Mouse (Mus musculus) neural tube, embryonic 13.5 days (tissue): ENCODE measurements around the gene Atxn10. TPM values are rescaled to one million over a fixed set of nuclear protein-coding genes. Genes with fewer than 3 reads are reported as not detected.
A peak's percentile ranks its signal among the peaks of the same experiment; 100 is the strongest.

ENCODE experiments used
- ATAC-seq: fragments of 200-750 bp; cut with Nextera tagmentation; 2 replicates; pipeline ENCODE4 v1.8.0; 2017; ENCODE audit warnings: low read depth, mild to moderate bottlenecking, moderate TSS enrichment, moderate library complexity
- H3K27ac ChIP-seq: fragments of 300-500 bp; sonication (generic); replicated peaks from 2 replicates; pipeline ENCODE4 v1.5.1; 2015; ENCODE audit warnings: moderate library complexity, mild to moderate bottlenecking, inconsistent platforms
- H3K27me3 ChIP-seq: fragments of 300-500 bp; sonication (generic); 2 replicates; pipeline ENCODE4 v1.6.1; 2015; ENCODE audit warnings: mild to moderate bottlenecking, inconsistent platforms
- H3K36me3 ChIP-seq: fragments of 300-500 bp; sonication (generic); 2 replicates; pipeline ENCODE4 v1.6.1; 2015; ENCODE audit warnings: mild to moderate bottlenecking, inconsistent platforms
- H3K4me1 ChIP-seq: fragments of 300-500 bp; sonication (generic); replicated peaks from 2 replicates; pipeline ENCODE4 v1.6.1; 2015; ENCODE audit warnings: inconsistent platforms
- H3K4me2 ChIP-seq: fragments of 300-500 bp; sonication (generic); 2 replicates; pipeline ENCODE4 v1.6.1; 2015; ENCODE audit warnings: inconsistent platforms, mild to moderate bottlenecking, moderate library complexity
- H3K4me3 ChIP-seq: fragments of 300-500 bp; sonication (generic); 2 replicates; pipeline ENCODE4 v1.5.1; 2015; ENCODE audit warnings: mild to moderate bottlenecking, inconsistent platforms
- H3K9ac ChIP-seq: fragments of 300-500 bp; sonication (generic); 2 replicates; pipeline ENCODE4 v1.6.1; 2015; ENCODE audit warnings: moderate library complexity, mild to moderate bottlenecking, inconsistent platforms
- H3K9me3 ChIP-seq: fragments of 300-500 bp; sonication (generic); 2 replicates; pipeline ENCODE4 v1.6.1; 2016; ENCODE audit warnings: inconsistent platforms
- WGBS: fragments of 180-500 bp; shearing (Covaris S2); methylation state at CpG from one replicate; pipeline ENCODE4 v1.1.7; 2015; 5-methylcytosine and 5-hydroxymethylcytosine counted together
- polyA plus RNA-seq: library from polyadenylated mRNA; unstranded; fragments of >200 nt; fragmentation: Nextera tagmentation; extraction: Ambion mirVana; gene quantifications from 2 replicates; pipeline ENCODE4 v1.2.1, GENCODE M21; 2015

Gene Atxn10
- polyA plus RNA-seq, 1 experiment from 2014 or later, result 496 TPM

DNA sequence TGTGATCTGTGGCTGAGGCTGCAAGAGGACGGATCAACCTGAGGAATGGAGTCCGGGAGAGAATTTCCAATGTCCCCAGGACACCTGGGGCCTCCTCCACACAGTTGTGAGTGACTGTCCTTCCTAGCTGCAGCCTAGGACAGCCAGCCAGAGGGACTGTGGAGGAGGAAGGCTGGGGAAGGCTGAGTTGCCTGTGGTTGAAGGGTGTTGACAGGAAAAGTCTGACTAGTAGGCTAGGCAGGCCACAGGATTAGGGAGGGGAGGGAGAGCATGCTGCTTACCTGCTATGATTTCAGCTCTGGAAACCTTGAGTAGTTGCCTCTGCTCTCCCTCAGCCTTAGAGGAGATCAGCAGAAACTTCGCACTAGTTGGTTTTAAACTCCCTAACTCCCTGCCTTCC is 71.3 kb downstream of the Atxn10 start:
- Histone ChIP-seq H3K4me3 (no peak overlapping the region), H3K27ac (no peak overlapping the region), H3K4me1 (peaks cover 57% of the 10 kb centered on the region), H3K4me2 (no peak overlapping the region), H3K27me3 (no peaks in the 10 kb centered on the region), H3K9me3 (no peaks in the 10 kb centered on the region), H3K9ac (no peak overlapping the region), H3K36me3 (no peaks in the 10 kb centered on the region; the same call in 1 of the 2 replicates)
- WGBS, result 89% methylated on average over 3 of the region's 3 CpGs
- ATAC-seq, result no peak

DNA sequence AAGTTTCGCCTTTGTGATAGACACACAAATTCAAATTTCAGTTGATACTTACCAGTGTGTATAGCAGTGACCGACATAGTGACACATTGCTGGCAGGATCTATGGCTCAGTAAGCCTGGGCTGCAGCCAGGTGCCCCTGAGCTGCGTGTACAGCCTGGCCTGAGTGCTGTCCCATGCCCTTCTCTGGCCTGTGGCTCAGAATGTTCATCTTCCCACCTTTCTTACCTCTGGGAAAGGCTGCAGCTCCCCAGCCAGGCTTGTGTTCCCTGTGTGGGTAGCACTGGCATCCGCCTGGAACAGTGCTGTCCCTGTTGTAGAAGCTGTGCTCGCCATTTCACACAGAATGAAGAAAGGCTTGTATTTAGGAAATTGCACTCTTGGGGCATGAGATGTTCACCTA is 72.7 kb downstream of the Atxn10 start:
- no peak for ATAC-seq
- H3K4me3 ChIP-seq, result no peak overlapping the region
- H3K9me3 ChIP-seq, result no peaks in the 10 kb centered on the region
- 75% methylated on average over 5 of the region's 5 CpGs for WGBS
- peak overlapping the region; percentile 74 for H3K27ac ChIP-seq
- H3K27me3 ChIP-seq, result no peaks in the 10 kb centered on the region
- no peaks in the 10 kb centered on the region; the same call in 1 of the 2 replicates for H3K36me3 ChIP-seq
- H3K4me1 ChIP-seq, result peaks cover 43% of the 10 kb centered on the region
- H3K4me2 ChIP-seq, result no peak overlapping the region
- H3K9ac ChIP-seq, result no peak overlapping the region

DNA sequence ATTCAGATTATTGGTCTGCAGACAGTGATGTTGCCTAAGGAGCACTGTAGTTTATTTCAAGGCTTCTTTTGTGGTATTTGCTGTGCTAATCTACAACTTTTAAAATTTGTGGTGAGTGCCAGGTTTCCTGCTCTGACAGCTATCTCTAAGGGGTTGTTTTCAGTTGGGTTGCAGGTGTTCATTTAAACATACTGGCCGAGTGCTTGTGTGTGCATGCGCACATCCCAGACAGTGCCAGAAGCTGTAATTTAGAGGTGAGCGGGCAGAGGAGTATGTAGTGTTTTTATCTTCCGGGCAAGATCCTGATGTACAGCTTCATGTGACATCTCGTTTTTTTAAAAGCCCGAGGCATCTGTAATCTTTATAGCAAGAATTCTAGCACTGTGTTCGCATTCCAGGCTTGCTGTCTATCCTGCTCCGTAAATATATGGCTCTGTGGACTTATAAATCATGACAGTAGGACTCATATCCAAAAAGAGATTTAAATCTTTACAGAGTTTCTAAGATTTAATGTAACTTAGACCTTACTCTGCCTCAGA is 73.3 kb downstream of the Atxn10 start:
- H3K36me3 ChIP-seq, result no peaks in the 10 kb centered on the region
- 0 out of 2 replicates have a peak overlapping the region, but pooled peaks have one; percentile 34 for H3K9ac ChIP-seq
- H3K4me1 ChIP-seq, result peaks cover 40% of the 10 kb centered on the region
- H3K27ac ChIP-seq, result peak overlapping the region; percentile 74
- H3K27me3 ChIP-seq, result no peaks in the 10 kb centered on the region
- no peak overlapping the region for H3K4me3 ChIP-seq
- no peaks in the 10 kb centered on the region for H3K9me3 ChIP-seq
- ATAC-seq, result 0 out of 2 replicates have a peak, but pooled peaks have one; percentile 11
- 46% methylated on average over 8 of the region's 8 CpGs for WGBS
- H3K4me2 ChIP-seq, result no peak overlapping the region

DNA sequence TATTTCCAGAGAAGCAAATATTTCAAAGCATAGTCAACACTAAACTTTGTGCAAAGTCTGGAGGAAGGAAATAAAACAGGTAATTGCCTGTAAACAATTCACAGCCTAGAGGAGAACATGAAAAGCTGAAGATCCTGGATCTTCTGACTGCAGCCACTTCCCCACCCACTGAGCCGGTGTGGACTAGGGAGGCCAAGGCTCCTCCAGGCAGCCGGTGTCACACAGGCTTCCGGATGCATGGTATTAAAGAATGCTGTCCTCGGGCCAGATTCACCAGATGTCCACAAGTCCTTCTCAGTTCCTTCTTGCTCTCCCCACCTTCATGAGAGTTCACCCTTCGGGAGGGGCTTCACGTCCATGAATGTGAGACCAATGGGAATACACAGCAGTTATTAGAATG is 73.8 kb downstream of the Atxn10 start:
- H3K36me3 ChIP-seq, result no peaks in the 10 kb centered on the region
- H3K4me3 ChIP-seq, result no peak overlapping the region
- H3K4me2 ChIP-seq, result no peak overlapping the region
- whole genome bisulfite sequencing, result 79% methylated on average over 6 of the region's 6 CpGs
- no peak for ATAC-seq
- no peak overlapping the region for H3K9ac ChIP-seq
- no peaks in the 10 kb centered on the region for H3K27me3 ChIP-seq
- no peaks in the 10 kb centered on the region for H3K9me3 ChIP-seq
- H3K27ac ChIP-seq, result no peak overlapping the region; the same call in 1 of the 2 replicates
- peaks cover 36% of the 10 kb centered on the region for H3K4me1 ChIP-seq

DNA sequence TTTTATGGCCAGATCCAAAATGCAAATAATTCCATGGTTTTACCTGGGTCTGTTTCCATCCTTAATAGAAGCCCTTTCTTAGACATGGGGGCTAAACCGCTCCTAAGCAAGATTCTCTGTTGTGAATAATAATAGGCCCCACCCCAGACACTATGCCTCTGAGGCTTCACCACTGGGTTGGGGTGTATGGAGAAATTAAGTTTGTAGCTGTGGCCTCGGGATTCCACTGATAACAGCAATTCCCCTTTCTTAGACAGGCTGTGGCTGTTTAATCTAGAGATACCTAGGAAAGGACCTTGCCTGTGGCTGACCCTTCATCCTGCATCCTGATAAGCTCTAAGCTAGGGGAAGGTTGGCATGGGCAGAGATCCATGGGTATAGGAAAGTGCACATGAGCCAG is 78.6 kb downstream of the Atxn10 start:
- H3K4me1 ChIP-seq, result peaks cover 6% of the 10 kb centered on the region
- H3K9ac ChIP-seq, result no peak overlapping the region
- 99% methylated on average over 2 of the region's 2 CpGs for WGBS
- ATAC-seq, result no peak
- no peak overlapping the region for H3K4me3 ChIP-seq
- no peaks in the 10 kb centered on the region for H3K27me3 ChIP-seq
- no peak overlapping the region for H3K27ac ChIP-seq
- no peaks in the 10 kb centered on the region for H3K9me3 ChIP-seq
- peaks cover 9% of the 10 kb centered on the region for H3K36me3 ChIP-seq
- H3K4me2 ChIP-seq, result no peak overlapping the region

DNA sequence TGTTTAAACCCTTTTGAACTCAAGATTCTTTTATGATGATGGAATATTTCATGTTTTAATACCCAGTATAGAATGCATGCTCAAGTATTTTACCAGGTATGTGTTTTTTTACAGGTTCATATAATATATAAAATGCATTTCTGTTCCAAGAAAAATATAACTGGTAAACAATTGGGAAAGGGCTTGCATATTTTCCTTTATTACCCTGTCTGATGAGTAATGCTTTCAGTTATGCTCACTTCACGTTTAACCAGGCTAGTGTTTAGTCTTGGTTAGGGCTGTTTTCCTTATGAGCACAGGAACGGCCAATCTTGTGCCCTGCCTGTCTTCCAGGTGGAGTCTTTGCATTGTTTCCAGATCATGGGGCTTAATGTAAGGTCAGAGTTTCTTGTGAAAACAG is 84.6 kb downstream of the Atxn10 start:
- Histone ChIP-seq H3K27me3 (no peaks in the 10 kb centered on the region), H3K9ac (no peak overlapping the region), H3K4me2 (no peak overlapping the region), H3K4me1 (0 out of 2 replicates have a peak, but pooled peaks cover 4% of the 10 kb centered on the region), H3K4me3 (no peak overlapping the region), H3K27ac (no peak overlapping the region), H3K36me3 (peaks cover 7% of the 10 kb centered on the region), H3K9me3 (no peaks in the 10 kb centered on the region)
- ATAC-seq, result no peak
- WGBS, result 80% methylated on average over 2 of the region's 2 CpGs

DNA sequence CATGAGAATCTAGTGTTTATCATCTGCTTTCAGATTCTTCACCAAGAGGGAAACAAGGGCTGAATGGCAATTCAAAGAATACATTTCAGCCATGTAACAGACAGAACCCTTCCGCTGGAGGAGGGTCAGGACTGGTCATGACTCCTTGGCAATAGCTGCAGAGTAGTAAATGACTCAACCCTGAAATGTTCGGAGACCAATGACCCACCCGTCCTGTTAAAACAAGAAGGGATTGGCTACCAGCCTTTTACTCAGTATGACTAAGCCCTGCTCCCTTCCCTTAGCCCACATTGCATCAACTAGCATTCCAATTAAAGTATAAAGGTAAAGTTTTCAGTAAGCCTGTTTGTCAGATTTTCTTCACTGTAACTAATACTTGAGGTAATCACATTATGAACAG is 88.2 kb downstream of the Atxn10 start:
- ATAC-seq, result no peak
- H3K9me3 ChIP-seq, result no peaks in the 10 kb centered on the region
- 77% methylated on average over 3 of the region's 3 CpGs for WGBS
- 0 out of 2 replicates have a peak, but pooled peaks cover 8% of the 10 kb centered on the region for H3K4me1 ChIP-seq
- no peaks in the 10 kb centered on the region for H3K36me3 ChIP-seq
- H3K4me3 ChIP-seq, result no peak overlapping the region
- H3K9ac ChIP-seq, result no peak overlapping the region
- H3K27ac ChIP-seq, result no peak overlapping the region; the same call in 1 of the 2 replicates
- H3K27me3 ChIP-seq, result no peaks in the 10 kb centered on the region
- no peak overlapping the region for H3K4me2 ChIP-seq

DNA sequence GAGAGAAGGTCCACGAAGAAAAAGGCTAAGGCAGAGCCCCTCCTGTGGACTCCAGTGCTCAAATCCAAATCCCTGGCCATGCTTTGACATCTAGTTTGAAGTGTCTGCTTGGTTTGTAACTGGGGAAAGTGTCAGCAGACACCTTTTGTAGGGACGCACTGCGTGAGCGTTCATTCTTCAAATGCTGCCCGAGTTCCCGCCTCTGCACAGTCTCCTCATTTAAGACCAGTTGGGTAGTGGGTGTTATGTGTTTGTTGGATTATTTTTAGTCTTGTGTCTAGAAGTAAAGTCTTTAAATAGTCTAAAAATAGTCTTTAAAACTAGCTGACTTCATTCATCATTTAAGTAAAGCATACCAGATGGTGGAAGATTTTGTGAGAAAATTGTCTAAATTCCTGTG is 92.1 kb downstream of the Atxn10 start:
- Histone ChIP-seq H3K9ac (no peak overlapping the region), H3K27me3 (no peaks in the 10 kb centered on the region), H3K36me3 (no peaks in the 10 kb centered on the region), H3K27ac (no peak overlapping the region), H3K4me1 (0 out of 2 replicates have a peak, but pooled peaks cover 8% of the 10 kb centered on the region), H3K9me3 (no peaks in the 10 kb centered on the region), H3K4me2 (no peak overlapping the region), H3K4me3 (no peak overlapping the region)
- ATAC-seq, result no peak
- whole genome bisulfite sequencing, result 85% methylated on average over 6 of the region's 6 CpGs

DNA sequence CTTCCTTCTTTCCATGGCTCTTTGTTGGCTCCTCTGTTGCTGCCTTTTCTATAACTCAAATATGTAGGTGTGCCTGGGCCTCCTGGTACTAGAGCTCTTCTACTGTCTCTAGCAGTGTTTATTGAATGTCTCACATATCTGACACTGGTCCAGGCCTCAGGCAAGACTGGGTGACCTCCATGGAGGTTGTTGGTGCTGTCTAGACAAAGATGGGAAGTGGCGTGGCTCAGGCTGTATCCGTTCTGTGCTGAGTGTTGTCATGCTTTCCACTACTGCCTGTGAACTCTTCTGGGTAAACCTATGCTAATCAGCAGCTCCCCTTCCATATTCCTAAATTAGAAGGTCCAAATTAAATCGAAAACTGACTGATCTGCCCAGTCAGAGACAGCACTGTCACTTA is 106.5 kb downstream of the Atxn10 start:
- no peak for ATAC-seq
- Histone ChIP-seq H3K9me3 (no peaks in the 10 kb centered on the region), H3K4me1 (no peaks in the 10 kb centered on the region), H3K9ac (no peak overlapping the region), H3K4me3 (no peak overlapping the region), H3K27me3 (no peaks in the 10 kb centered on the region), H3K36me3 (peaks cover 30% of the 10 kb centered on the region), H3K4me2 (no peak overlapping the region), H3K27ac (no peak overlapping the region)
- 89% methylated on average over 3 of the region's 3 CpGs for WGBS

DNA sequence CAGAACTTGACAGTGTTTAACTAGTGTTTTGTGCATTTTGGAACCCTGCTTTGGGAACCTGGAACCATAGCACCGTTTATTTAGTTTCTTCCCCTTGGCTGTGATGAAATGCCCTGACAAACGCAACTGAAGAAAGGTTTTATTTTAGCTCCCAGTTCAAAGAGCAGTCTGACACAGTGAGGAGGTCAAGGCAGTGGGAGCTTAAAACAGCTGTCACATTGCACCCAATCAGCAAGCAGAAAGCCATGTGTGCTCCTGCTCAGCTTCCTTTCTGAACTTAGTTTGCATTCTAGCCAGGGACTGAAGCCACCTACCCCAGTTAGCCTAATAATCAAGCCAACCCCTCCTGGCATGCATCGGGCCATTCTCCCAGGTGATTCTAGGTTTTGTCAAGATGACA is 110.6 kb downstream of the Atxn10 start:
- Histone ChIP-seq H3K9ac (no peak overlapping the region), H3K27me3 (no peaks in the 10 kb centered on the region), H3K4me3 (no peak overlapping the region), H3K9me3 (no peaks in the 10 kb centered on the region), H3K36me3 (peaks cover 20% of the 10 kb centered on the region), H3K27ac (no peak overlapping the region), H3K4me2 (no peak overlapping the region), H3K4me1 (no peaks in the 10 kb centered on the region)
- WGBS, result 79% methylated on average over 3 of the region's 3 CpGs
- no peak for ATAC-seq

DNA sequence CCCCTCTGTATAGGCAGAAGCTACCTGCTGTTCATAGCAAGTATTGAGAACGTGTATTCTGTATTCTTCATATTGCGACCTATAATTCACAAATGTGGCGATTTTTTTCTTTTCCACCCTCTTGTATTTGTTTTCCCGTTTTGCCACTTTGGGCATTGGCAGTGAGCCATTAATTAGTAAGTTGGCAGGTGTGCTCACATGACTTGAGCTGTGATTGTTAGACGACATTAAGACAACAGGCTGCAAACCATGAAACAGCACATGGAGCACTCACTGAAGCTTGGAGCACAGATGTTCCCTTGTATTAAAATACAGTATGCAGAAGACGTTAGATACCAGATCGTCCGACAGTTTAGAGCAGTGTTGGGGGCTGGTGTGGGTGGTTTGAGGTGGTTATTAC is 120.8 kb downstream of the Atxn10 start:
- H3K27me3 ChIP-seq, result no peaks in the 10 kb centered on the region
- no peak overlapping the region for H3K4me2 ChIP-seq
- WGBS, result 39% methylated on average over 8 of the region's 8 CpGs
- H3K9ac ChIP-seq, result no peak overlapping the region
- peaks cover 10% of the 10 kb centered on the region; the same call in 1 of the 2 replicates for H3K36me3 ChIP-seq
- peak; percentile 38; the same call in 1 of the 2 replicates for ATAC-seq
- H3K9me3 ChIP-seq, result no peaks in the 10 kb centered on the region
- H3K4me3 ChIP-seq, result no peak overlapping the region
- H3K27ac ChIP-seq, result peak overlapping the region; percentile 89
- H3K4me1 ChIP-seq, result peaks cover 74% of the 10 kb centered on the region

DNA sequence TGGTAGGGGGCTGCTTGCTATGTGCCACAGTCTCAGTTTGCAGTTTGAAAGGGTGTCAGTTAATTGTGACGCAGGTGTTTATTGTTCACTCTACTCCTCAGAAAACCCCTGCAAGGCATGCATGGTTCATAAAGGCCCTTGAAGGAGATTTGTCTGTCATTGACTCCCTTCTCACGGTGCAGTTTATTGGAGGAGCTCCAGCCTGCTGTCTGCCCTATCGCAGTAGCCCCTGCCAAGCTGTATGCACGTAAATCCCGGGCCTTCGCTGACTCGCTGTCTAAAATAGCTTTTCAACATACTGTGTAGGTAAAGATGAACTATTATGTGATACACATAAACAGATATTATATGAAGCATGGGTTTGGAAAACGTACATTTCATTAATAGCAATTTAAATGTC is 121.8 kb downstream of the Atxn10 start:
- no peaks in the 10 kb centered on the region for H3K27me3 ChIP-seq
- H3K9ac ChIP-seq, result no peak overlapping the region
- no peaks in the 10 kb centered on the region for H3K9me3 ChIP-seq
- H3K27ac ChIP-seq, result peak overlapping the region; percentile 89
- no peak overlapping the region for H3K4me3 ChIP-seq
- H3K4me2 ChIP-seq, result no peak overlapping the region
- H3K36me3 ChIP-seq, result peaks cover 12% of the 10 kb centered on the region; the same call in 1 of the 2 replicates
- 22% methylated on average over 8 of the region's 8 CpGs for WGBS
- no peak; the same call in 1 of the 2 replicates for ATAC-seq
- H3K4me1 ChIP-seq, result peaks cover 83% of the 10 kb centered on the region

DNA sequence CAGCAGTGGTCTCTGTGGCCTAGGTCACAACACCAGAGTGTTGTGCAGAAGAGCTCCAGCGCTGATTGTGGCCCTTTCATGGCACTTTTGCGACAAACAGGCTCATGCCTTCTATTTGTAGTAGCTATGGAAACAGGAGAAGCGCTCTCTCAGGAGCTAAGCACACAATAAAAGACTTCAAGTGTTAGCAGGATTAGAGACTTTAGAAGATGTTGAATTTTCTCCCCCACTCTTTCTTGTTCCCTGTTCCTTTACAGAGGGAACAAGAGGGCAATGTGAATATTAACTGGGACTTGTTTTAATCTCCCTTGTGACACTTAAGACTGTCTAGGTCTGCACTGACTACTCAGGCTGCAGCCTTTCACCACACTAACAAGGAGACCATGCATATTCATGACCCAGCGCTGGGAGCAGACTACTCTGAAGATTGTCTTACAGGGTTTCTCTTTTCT is 122.6 kb downstream of the Atxn10 start:
- Histone ChIP-seq H3K36me3 (peaks cover 19% of the 10 kb centered on the region), H3K9me3 (no peaks in the 10 kb centered on the region), H3K4me2 (no peak overlapping the region), H3K9ac (no peak overlapping the region), H3K27ac (peak overlapping the region; percentile 89), H3K27me3 (no peaks in the 10 kb centered on the region), H3K4me3 (no peak overlapping the region), H3K4me1 (peaks cover 91% of the 10 kb centered on the region)
- ATAC-seq, result no peak
- 9% methylated on average over 4 of the region's 4 CpGs for WGBS
